Mouse (Mus musculus) forebrain, embryonic 14.5 days (tissue): ENCODE results near the gene Rabgap1. TPM values are rescaled to one million over a fixed set of nuclear protein-coding genes. Genes with fewer than 3 reads are reported as not detected.

Source experiments
- ATAC-seq: fragments of 200-750 bp; cut with Nextera tagmentation; 2 replicates; pipeline ENCODE4 v1.8.0; 2017; ENCODE audit warnings: mild to moderate bottlenecking, moderate library complexity
- DNase-seq: peaks from one replicate; pipeline ENCODE4 v3.0.0-alpha.2; 2015; ENCODE audit warnings: low spot score
- H3K27ac ChIP-seq: fragments of 300-500 bp; sonication (generic); 2 replicates; pipeline ENCODE4 v1.5.1; 2014; ENCODE audit warnings: low read depth, mild to moderate bottlenecking, control low read depth, low read length, moderate library complexity
- H3K27me3 ChIP-seq: fragments of 300-500 bp; sonication (generic); replicated peaks from 2 replicates; pipeline ENCODE4 v1.6.1; 2014; ENCODE audit warnings: low read length, control low read depth, mixed read lengths; ENCODE audit not compliant: control insufficient read depth, insufficient read depth
- H3K36me3 ChIP-seq: fragments of 300-500 bp; sonication (generic); 2 replicates; pipeline ENCODE4 v1.6.1; 2014; ENCODE audit warnings: low read length, control low read depth; ENCODE audit not compliant: control insufficient read depth, insufficient read depth
- H3K4me1 ChIP-seq: fragments of 300-500 bp; sonication (generic); 2 replicates; pipeline ENCODE4 v1.6.1; 2014; ENCODE audit warnings: antibody characterized with exemption, low read length, control low read depth; ENCODE audit not compliant: control insufficient read depth, insufficient read depth
- H3K4me2 ChIP-seq: fragments of 300-500 bp; sonication (generic); 2 replicates; pipeline ENCODE4 v1.6.1; 2014; ENCODE audit warnings: mild to moderate bottlenecking, control low read depth, low read length
- H3K4me3 ChIP-seq: fragments of 300-500 bp; sonication (generic); 2 replicates; pipeline ENCODE4 v1.5.1; 2014; ENCODE audit warnings: low read depth, low read length, control low read depth
- H3K9ac ChIP-seq: fragments of 300-500 bp; sonication (generic); 2 replicates; pipeline ENCODE4 v1.6.1; 2014; ENCODE audit warnings: mild to moderate bottlenecking, low read length, control low read depth, moderate library complexity
- H3K9me3 ChIP-seq: fragments of 300-500 bp; sonication (generic); replicated peaks from 2 replicates; pipeline ENCODE4 v1.6.1; 2016; ENCODE audit warnings: low read length, control low read depth, mixed read lengths; ENCODE audit not compliant: control insufficient read depth
- WGBS: fragments of 180-500 bp; shearing (Covaris S2); extraction: QIAGEN DNeasy Blood & Tissue Kit; methylation state at CpG from one replicate; pipeline ENCODE4 v1.1.7; 2014; 5-methylcytosine and 5-hydroxymethylcytosine counted together
- polyA plus RNA-seq: library from polyadenylated mRNA; unstranded; fragments of >200 nt; fragmentation: Nextera tagmentation; extraction: Ambion mirVana; gene quantifications from 2 replicates; pipeline ENCODE4 v1.2.1, GENCODE M21; 2014

The Rabgap1 gene
- polyA plus RNA-seq, 1 experiment from 2014 or later: 69.6 TPM

GRCm38 (mm10) chr2:37451667-37452375 lies 8.7 kb downstream of the Rabgap1 start:
- Histone ChIP-seq H3K4me2 (peak overlapping the region; percentile 84), H3K27ac (peak overlapping the region; percentile 85), H3K4me1 (peaks cover 5% of the 10 kb centered on the region; the same call in 1 of the 2 replicates), H3K36me3 (no peaks in the 10 kb centered on the region), H3K9me3 (no peaks in the 10 kb centered on the region), H3K27me3 (no peaks in the 10 kb centered on the region), H3K9ac (peak overlapping the region; percentile 98), H3K4me3 (peak overlapping the region; percentile 93)
- ATAC-seq: peak; percentile 99
- 10% methylated on average over 36 of the region's 44 CpGs for WGBS
- peak; percentile 97 for DNase-seq

- Histone ChIP-seq H3K36me3 (no peaks in the 10 kb centered on the region), H3K27me3 (no peaks in the 10 kb centered on the region), H3K9ac (peak overlapping the region; percentile 98), H3K4me2 (peak overlapping the region; percentile 84), H3K27ac (peak overlapping the region; percentile 85), H3K9me3 (no peaks in the 10 kb centered on the region), H3K4me3 (peak overlapping the region; percentile 93), H3K4me1 (peaks cover 5% of the 10 kb centered on the region; the same call in 1 of the 2 replicates)
- 0% methylated on average over 24 of the region's 24 CpGs for WGBS
- DNase-seq: no peak
- ATAC-seq: peak; percentile 89
Observed at GRCm38 (mm10) chr2:37452376-37452760, 9.3 kb downstream of the Rabgap1 start.

- Histone ChIP-seq H3K36me3 (no peaks in the 10 kb centered on the region), H3K9me3 (no peaks in the 10 kb centered on the region), H3K4me3 (no peak overlapping the region), H3K27me3 (no peaks in the 10 kb centered on the region), H3K9ac (no peak overlapping the region), H3K4me1 (no peaks in the 10 kb centered on the region), H3K4me2 (no peak overlapping the region), H3K27ac (no peak overlapping the region)
- ATAC-seq (no peak), DNase-seq (no peak)
- 95% methylated on average over 4 of the region's 4 CpGs for WGBS
Observed at GRCm38 (mm10) chr2:37460707-37461106, 17.6 kb downstream of the Rabgap1 start.

- WGBS: 96% methylated on average over 4 of the region's 4 CpGs
- H3K9ac ChIP-seq: no peak overlapping the region
- H3K27me3 ChIP-seq: no peaks in the 10 kb centered on the region
- no peak overlapping the region for H3K4me2 ChIP-seq
- no peaks in the 10 kb centered on the region for H3K9me3 ChIP-seq
- H3K4me1 ChIP-seq: no peaks in the 10 kb centered on the region
- DNase-seq (no peak), ATAC-seq (no peak)
- no peak overlapping the region for H3K27ac ChIP-seq
- H3K4me3 ChIP-seq: no peak overlapping the region
- peaks cover 8% of the 10 kb centered on the region for H3K36me3 ChIP-seq
Observed at GRCm38 (mm10) chr2:37466266-37466665, 23.2 kb downstream of the Rabgap1 start.

GRCm38 (mm10) chr2:37479559-37479958 lies 36.5 kb downstream of the Rabgap1 start:
- Histone ChIP-seq H3K4me1 (no peaks in the 10 kb centered on the region), H3K4me3 (no peak overlapping the region), H3K36me3 (peaks cover 45% of the 10 kb centered on the region), H3K9ac (no peak overlapping the region), H3K27ac (no peak overlapping the region), H3K27me3 (no peaks in the 10 kb centered on the region), H3K4me2 (no peak overlapping the region), H3K9me3 (no peaks in the 10 kb centered on the region)
- DNase-seq (no peak), ATAC-seq (no peak)

- no peak overlapping the region for H3K4me3 ChIP-seq
- H3K27me3 ChIP-seq: no peaks in the 10 kb centered on the region
- 95% methylated on average over 2 of the region's 2 CpGs for WGBS
- H3K9ac ChIP-seq: no peak overlapping the region
- ATAC-seq (no peak), DNase-seq (no peak)
- H3K9me3 ChIP-seq: no peaks in the 10 kb centered on the region
- H3K4me1 ChIP-seq: no peaks in the 10 kb centered on the region
- H3K27ac ChIP-seq: no peak overlapping the region
- no peak overlapping the region for H3K4me2 ChIP-seq
- peaks cover 49% of the 10 kb centered on the region for H3K36me3 ChIP-seq
Observed at GRCm38 (mm10) chr2:37480039-37480438, 37.0 kb downstream of the Rabgap1 start.

- DNase-seq (no peak), ATAC-seq (no peak)
- Histone ChIP-seq H3K4me3 (no peak overlapping the region), H3K9me3 (no peaks in the 10 kb centered on the region), H3K4me2 (no peak overlapping the region), H3K4me1 (no peaks in the 10 kb centered on the region), H3K27ac (no peak overlapping the region), H3K9ac (no peak overlapping the region), H3K36me3 (peaks cover 42% of the 10 kb centered on the region), H3K27me3 (no peaks in the 10 kb centered on the region)
- 94% methylated on average over 2 of the region's 2 CpGs for WGBS
Observed at GRCm38 (mm10) chr2:37484165-37484564, 41.1 kb downstream of the Rabgap1 start.

GRCm38 (mm10) chr2:37485370-37485769 lies 42.3 kb downstream of the Rabgap1 start:
- H3K9me3 ChIP-seq: no peaks in the 10 kb centered on the region
- ATAC-seq: no peak
- no peak overlapping the region for H3K4me3 ChIP-seq
- H3K4me2 ChIP-seq: no peak overlapping the region
- 90% methylated on average over 1 of the region's 1 CpGs for WGBS
- H3K9ac ChIP-seq: no peak overlapping the region
- no peaks in the 10 kb centered on the region for H3K4me1 ChIP-seq
- no peak overlapping the region for H3K27ac ChIP-seq
- no peaks in the 10 kb centered on the region for H3K27me3 ChIP-seq
- H3K36me3 ChIP-seq: peaks cover 52% of the 10 kb centered on the region
- peak; percentile 73 for DNase-seq

- H3K9me3 ChIP-seq: no peaks in the 10 kb centered on the region
- no peak overlapping the region for H3K4me2 ChIP-seq
- peaks cover 58% of the 10 kb centered on the region for H3K36me3 ChIP-seq
- no peaks in the 10 kb centered on the region for H3K4me1 ChIP-seq
- no peak overlapping the region for H3K27ac ChIP-seq
- no peak overlapping the region for H3K9ac ChIP-seq
- H3K27me3 ChIP-seq: no peaks in the 10 kb centered on the region
- no peak overlapping the region for H3K4me3 ChIP-seq
- DNase-seq (no peak), ATAC-seq (no peak)
Observed at GRCm38 (mm10) chr2:37486408-37486807, 43.3 kb downstream of the Rabgap1 start.
